Mouse (Mus musculus): ENCODE results near the gene Map3k5.

GRCm38 (mm10) chr10:20001990-20002389, 67.7 kb downstream of the Map3k5 start:
- TF ChIP-seq EP300 (IDR thresholded peaks at IDR 0.05; ENCODE audit: low read depth) (no peak), CTCF (IDR thresholded peaks at IDR 0.05; ENCODE audit: low read depth) (no peak)
